Mouse (Mus musculus) megakaryocyte progenitor cell, adult 5-6 weeks (primary cell): ENCODE measurements around the gene Snap25. TPM values are rescaled to one million over a fixed set of nuclear protein-coding genes. Genes with fewer than 3 reads are reported as not detected.

ENCODE experiments used
- ATAC-seq: replicated peaks from 2 replicates; pipeline ENCODE4 v1.8.0; 2016; ENCODE audit warnings: mild to moderate bottlenecking, moderate TSS enrichment, inconsistent platforms; ENCODE audit not compliant: poor library complexity
- total RNA-seq, 2 experiments: library from RNA; stranded (forward) in 1 of 2; stranded (reverse) in 1 of 2; fragments of 157-497, 149-512 nt in 1 of 2; fragments of 200-1000 nt in 1 of 2; gene quantifications; 2 replicates each; pipeline versions ENCODE4 v1.2.3 to v1.2.4; 2015 to 2017

Snap25 gene
- total RNA-seq, 2 experiments from 2014 or later: not detected

- no peak for ATAC-seq
Measured at GRCm38 (mm10) chr2:136803142-136803541, 89.9 kb downstream of the Snap25 start.

GRCm38 (mm10) chr2:136807992-136808726, 94.9 kb downstream of the Snap25 start:
- ATAC-seq: no peak

- ATAC-seq: no peak
Measured at GRCm38 (mm10) chr2:136811331-136811730, 98.1 kb downstream of the Snap25 start.

GRCm38 (mm10) chr2:136816717-136817400, 103.6 kb downstream of the Snap25 start:
- ATAC-seq: no peak

- no peak for ATAC-seq
Measured at GRCm38 (mm10) chr2:136823751-136824716, 110.8 kb downstream of the Snap25 start.

- no peak for ATAC-seq
Measured at GRCm38 (mm10) chr2:136827612-136828011, 114.4 kb downstream of the Snap25 start.

Other genes starting within 250 kb of the Snap25 start
- not detected in 2 replicates for gene Ankef1, start 211.5 kb upstream of the Snap25 start, total RNA-seq (2015)
- not detected in 2 replicates for gene Ankef1, start 211.5 kb upstream of the Snap25 start, total RNA-seq (2017)
- 5.2 and 24.7 TPM in 2 replicates for gene AL731706.2, start 172.2 kb downstream of the Snap25 start, total RNA-seq (2015)
- gene AL731706.2, start 172.2 kb downstream of the Snap25 start, total RNA-seq (2017): 22.6 TPM in 1 of 2 replicates, not detected in the other
- gene Slx4ip, start 177.8 kb downstream of the Snap25 start, total RNA-seq (2015): 7.8 and 8.3 TPM in 2 replicates
- 4.6 and 6.2 TPM in 2 replicates for gene Slx4ip, start 177.8 kb downstream of the Snap25 start, total RNA-seq (2017)
- 5.8 and 20.7 TPM in 2 replicates for gene AL731706.1, start 177.9 kb downstream of the Snap25 start, total RNA-seq (2015)
- 9.9 and 21.6 TPM in 2 replicates for gene AL731706.1, start 177.9 kb downstream of the Snap25 start, total RNA-seq (2017)
- gene Mkks, start 177.9 kb downstream of the Snap25 start, total RNA-seq (2015): 19.4 and 28.2 TPM in 2 replicates
- 6.6 and 8.7 TPM in 2 replicates for gene Mkks, start 177.9 kb downstream of the Snap25 start, total RNA-seq (2017)